Mouse (Mus musculus): Measurements from ENCODE around the gene Crim1.
A peak's percentile ranks its signal among the peaks of the same experiment; 100 is the strongest.

Crim1 gene

GRCm38 (mm10) chr17:78199626-78200560 lies at the start of gene Crim1:
Crim1 (plus strand) TSS chr17:78200248.
- peak; percentile 76 for DNase-seq

- no peak for DNase-seq
Measured at GRCm38 (mm10) chr17:78151479-78152282, 48.4 kb upstream of the Crim1 start.

DNA sequence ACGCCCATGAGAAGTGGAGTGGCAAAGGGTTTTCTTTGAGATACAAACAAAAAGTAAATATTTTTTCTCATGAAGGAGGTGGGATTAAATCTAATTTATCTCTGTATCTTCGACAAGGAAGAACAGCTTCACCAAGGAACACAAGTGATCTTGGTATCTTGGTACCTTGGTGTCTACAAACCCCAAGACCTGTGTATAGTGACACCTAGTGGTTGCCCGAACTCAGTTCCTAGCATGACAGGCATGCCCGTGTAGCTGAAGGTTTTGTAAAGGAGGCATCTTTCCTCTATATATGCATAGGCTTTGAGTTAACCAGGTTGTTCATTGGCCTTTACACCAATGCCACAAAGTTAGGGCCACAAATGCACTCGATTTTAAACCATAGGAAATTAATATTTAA lies 36.8 kb upstream of the Crim1 start:
- peak; percentile 75 for DNase-seq

DNA sequence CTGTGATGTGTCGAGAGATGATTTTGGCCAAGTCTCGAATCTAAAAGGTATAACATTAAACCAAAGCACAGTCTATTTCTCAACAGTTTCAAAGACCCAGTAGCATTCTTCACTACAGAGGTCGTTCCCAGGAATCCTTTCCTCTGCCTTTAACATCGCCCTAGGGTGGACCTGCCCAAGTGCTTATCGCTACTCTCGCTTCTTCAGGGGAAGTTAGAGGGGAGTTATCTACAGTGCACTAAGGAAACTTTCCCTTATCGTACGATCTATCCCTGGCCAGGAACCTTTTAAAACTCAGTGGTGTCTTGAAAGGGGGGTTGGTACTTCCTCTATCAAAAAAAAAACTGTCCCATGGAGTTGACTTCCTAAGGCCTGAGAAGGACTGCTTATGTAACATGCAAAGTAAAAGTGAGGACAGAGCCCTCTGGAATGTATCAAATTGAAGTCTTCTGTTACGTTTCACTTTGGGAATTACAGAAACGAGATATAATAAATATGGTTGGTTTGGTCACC lies 36.3 kb upstream of the Crim1 start:
- DNase-seq = no peak

- DNase-seq = no peak
Measured at GRCm38 (mm10) chr17:78165855-78166254, 34.2 kb upstream of the Crim1 start.

DNA sequence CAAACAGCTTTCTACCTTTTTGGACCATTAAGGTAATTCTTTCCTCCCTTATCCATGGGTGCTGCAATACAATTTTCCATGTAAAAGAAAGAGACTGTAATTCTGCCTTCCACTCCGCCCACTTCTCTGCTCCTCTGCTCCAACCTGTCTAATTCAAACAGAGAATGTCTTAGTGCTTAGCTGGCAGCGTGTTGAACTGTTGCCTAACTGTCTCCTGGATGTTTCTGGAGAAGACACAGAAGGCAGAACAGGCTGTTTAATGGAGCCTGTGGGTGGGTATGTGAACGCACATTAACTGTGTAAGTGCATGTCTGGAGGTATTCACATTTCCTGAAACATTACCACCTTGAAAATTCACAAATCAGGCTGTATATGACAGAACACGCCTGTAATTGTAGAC lies 33.5 kb upstream of the Crim1 start:
- DNase-seq = no peak

GRCm38 (mm10) chr17:78172371-78172770 lies 27.7 kb upstream of the Crim1 start:
- DNase-seq = no peak

DNA sequence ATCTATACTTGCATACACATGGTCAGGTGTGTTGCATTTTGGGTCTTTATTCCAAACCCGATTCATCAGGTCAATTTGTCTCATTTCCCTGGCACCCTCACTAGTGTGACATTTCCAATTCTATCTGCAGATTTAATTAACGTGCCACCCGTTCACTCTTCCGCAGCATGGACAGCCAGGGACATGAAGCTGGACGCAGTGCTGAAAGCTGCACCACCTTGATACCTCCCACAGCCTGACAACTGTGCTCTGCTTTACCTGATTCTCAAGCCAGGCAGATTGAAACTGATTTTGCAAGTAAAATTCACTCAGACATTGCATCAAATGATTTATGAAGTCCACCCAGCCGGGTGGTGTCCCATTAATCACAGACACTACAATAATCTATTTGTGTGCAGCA lies 19.3 kb upstream of the Crim1 start:
- no peak for DNase-seq

DNA sequence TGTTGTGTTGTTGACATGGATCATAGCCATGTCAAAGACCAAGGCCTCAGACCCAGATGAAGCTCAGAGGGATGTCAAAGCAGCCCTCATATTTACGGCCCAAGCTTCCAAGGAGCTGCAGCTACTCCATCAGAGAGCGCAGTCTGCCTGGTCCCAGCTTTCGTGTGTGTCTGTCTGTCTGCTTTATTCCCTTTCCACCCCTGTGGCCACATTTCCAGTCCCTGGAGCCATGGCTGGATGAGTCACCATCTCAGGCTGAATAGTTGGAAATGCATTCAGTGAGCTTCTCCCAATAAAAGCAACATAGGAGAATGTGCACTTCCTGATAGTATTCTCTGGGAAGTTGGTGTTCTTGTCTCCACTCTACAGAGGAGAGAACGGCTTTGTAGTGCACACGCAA lies 3.9 kb upstream of the Crim1 start:
- DNase-seq = no peak

GRCm38 (mm10) chr17:78197111-78197510 lies 2.9 kb upstream of the Crim1 start:
- DNase-seq = peak; percentile 46

GRCm38 (mm10) chr17:78198140-78198539 lies 1.9 kb upstream of the Crim1 start:
- DNase-seq = no peak

- no peak for DNase-seq
Measured at GRCm38 (mm10) chr17:78198820-78199219, 1.2 kb upstream of the Crim1 start.

DNA sequence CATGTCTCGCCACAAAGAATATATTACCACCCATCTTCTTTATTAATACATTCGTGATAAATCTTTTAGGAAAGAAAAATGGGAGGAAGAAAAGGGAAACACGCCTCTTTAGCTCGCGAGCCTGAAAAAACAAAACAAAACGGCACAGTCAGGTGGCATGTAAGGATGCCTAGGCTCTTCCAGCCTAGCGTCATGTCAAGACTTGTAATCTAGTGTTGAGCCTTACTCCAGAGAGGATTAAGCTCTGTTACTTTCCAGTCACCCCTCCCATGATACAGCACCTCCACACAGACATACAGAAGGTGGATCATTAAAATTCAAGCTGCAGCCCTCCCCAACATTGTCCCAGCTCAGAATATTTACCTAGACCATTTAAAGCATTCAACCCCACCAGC lies 820 bp upstream of the Crim1 start:
- DNase-seq = no peak

DNA sequence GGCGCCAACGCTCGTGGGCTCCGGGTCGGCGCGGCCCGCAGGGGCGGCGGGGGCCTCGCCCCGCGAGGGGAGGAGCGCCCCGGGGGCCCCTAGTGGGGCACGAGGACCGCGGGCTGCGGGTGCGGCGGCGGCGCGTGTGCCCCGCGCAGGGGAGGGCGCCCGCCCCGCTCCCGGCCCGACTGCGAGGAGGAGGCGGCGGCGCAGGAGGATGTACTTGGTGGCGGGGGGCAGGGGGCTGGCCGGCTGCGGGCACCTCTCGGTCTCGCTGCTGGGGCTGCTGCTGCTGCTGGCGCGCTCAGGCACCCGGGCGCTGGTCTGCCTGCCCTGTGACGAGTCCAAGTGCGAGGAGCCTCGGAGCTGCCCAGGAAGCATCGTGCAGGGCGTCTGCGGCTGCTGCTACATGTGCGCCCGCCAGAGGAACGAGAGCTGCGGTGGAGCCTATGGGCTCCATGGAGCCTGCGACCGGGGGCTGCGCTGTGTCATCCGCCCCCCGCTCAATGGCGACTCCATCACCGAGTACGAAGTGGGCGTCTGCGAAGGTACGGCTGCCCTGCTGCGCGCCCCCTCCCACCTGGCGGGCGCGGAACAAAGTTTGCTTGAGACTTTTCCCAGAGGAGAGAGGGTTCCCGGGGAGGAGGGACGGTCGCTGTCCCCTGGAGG lies 643 bp downstream of the Crim1 start:
- peak; percentile 62 for DNase-seq

- DNase-seq = peak; percentile 49
Measured at GRCm38 (mm10) chr17:78201221-78202058, 1.4 kb downstream of the Crim1 start.

- no peak for DNase-seq
Measured at GRCm38 (mm10) chr17:78202221-78202620, 2.2 kb downstream of the Crim1 start.

DNA sequence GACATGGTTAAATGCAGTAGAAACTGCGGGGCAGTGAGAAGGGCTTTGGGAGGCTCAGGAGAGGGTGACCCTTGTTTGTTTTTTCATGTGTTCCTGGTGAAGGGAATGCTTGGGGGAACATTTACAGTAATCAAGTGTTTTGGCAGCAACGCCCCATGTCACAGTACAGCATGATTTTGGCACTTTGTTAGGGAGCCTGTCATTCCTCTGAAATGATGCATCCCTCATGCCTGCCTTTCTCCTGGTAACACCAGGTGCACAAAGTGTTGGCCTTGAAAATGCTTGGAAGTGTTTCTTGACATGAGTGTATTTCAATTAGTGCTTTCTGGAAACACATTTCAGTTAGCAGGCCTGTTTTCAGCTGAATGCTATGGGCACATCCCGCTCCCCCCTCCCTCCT lies 2.7 kb downstream of the Crim1 start:
- DNase-seq = no peak

- DNase-seq = no peak
Measured at GRCm38 (mm10) chr17:78203478-78203877, 3.4 kb downstream of the Crim1 start.

DNA sequence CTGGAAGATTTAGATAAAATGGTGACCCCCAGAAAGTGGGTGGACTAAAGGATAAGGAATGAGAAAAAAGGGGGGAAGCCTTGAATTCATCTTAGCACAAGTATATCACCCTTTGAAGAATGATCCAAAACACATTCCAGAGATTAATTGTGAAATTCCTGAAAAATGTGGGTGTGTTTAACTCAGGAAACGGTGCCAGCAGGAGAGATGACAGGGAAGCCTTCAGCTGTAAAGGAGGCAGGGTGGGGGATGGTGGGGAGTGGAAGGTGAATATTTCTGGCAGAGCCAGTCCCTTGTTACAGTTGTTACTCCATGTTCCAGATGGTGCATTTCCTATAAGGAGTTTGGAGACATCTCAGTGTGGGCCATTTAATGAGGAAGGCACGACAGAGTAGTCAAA lies 6.4 kb downstream of the Crim1 start:
- no peak for DNase-seq

GRCm38 (mm10) chr17:78207246-78207645 lies 7.2 kb downstream of the Crim1 start:
- no peak for DNase-seq

DNA sequence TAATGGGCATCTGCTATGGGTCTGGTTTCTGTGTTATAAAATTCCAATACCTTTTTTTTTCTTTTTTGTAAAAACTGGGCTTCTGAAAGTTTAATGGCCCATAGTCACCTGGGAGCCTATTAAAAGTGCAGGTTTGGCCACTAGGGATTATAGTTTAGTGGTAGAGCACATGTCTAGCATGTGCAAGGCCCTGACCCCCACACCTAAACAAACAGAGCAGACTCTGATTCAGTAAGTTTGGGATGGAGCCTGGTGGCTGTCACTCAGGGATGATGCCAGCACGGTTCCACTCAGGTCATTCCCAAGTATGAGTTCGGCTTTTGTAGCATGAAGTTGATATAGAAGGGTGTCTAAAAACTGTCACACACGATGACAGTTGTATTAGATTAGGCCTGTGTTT lies 8.8 kb downstream of the Crim1 start:
- no peak for DNase-seq

DNA sequence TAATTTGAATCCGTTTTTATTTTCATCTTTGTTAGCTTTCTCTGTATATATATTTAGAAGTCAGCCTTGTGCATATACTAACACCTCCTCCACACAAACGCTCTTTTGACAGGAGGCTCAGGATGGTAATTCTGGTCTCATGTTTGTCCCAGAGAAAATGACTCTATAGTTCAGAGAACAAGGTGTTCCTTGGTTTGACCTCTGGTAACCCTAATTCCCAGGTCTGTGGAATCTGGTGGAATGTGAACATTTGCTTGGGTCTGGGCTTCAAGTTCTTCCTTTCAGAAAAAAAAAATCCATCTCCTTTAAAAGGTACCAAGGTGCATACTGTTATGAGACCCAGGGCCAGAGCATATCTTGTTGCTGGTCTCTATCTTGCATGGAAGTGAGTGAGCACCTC lies 9.6 kb downstream of the Crim1 start:
- no peak for DNase-seq

Data from thymus, postnatal 14 days (tissue).